Mouse (Mus musculus): ENCODE results near the gene Cerk. TPM values are rescaled to one million over a fixed set of nuclear protein-coding genes. Genes with fewer than 3 reads are reported as not detected.

The Cerk gene
- polyA plus RNA-seq, 1 experiment, result 113 TPM

DNA sequence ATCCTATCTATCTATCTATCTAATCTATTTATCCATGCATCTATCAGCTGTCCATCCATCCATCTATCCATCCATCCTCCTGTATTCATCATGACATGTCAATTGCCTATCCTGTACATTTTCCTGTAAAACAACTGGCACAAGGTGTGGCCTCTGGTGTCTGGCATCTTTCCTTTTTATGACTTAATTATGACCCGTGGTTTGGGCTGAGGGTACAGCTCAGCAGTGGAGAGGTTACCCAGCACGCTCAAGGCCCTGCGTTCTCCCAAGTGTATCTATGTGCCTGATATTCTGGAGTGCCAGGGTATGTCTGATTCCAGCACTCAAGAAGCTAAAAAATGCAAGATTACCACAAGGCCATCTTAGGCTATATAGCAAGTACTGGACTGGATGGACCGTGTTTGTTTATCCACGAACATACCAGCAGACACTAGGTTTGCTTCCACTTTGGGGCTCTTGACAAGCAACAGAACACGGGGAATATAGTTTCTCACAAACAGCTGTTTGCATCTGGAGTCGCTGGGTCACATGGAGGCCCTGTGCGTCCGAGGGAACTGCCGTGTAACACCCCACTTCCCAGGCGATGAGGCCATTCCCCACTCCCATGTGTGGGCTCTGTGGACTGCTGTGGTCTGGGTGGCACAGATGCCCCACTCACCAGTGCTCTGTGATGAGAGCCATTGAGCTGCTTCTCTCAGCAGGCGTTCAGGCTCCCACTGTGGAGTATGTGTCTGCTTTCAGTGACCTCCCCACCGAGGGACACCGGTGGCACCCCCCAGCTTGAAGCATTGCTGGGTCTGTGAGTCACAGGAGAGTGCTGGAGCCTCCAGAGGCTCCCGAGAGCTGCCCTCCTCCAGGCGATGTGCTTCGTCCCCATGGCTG lies 90.0 kb downstream of the Cerk start:
- Histone ChIP-seq H3K4me3 (ENCODE audit: insufficient read depth, low read depth, low read length) (no peak overlapping the region), H3K27ac (ENCODE audit: insufficient read depth, low read depth, low read length) (no peak overlapping the region), H3K4me1 (ENCODE audit: control insufficient read depth, insufficient read depth, low read length) (peaks cover 20% of the 10 kb centered on the region)
- TF ChIP-seq CTCF (IDR thresholded peaks at IDR 0.05; ENCODE audit: insufficient read depth, low read depth, low read length), result no peak
- TF ChIP-seq POLR2A (IDR thresholded peaks at IDR 0.05; ENCODE audit: insufficient read depth, low read depth, low read length), result no peak
- WGBS, result 79% methylated on average over 17 of the region's 17 CpGs

DNA sequence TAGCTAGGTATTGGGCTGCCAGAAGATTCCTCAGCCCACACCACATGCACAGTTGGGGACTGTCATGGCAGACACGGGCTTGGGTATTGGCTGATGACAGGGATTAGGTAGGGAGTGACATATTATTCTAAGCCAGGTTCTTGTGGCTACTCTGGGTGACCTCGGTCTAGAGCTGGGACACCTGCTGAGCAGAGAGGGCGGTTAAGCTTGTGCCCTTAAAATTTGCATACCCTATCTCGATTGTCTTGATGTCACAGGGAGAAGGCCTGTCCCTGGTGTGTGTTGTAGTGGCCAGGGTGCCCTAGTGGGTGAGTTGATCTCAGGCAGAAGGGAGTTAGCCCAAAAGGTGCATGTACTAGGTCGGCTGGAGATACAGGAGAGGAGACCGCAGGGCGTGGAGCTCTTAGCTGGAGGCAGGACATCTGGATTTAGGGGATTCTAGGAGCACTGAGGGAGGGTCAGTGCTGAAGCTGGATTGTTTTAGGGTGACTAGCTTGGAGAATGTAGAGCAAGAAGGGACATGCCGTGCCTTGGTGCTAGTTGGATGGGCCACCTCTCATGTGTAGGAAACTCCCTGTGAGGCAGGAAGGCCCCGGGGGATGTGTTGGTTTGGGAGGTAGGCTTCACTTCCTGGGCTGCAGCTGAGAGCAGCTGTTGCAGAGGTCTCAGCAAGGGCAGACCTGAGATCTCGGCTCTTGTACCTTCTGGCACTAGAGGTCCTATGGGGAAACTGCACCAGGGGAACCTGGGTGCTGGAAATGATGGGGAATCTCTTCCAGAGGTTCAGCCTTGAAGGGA lies 91.4 kb downstream of the Cerk start:
- TF ChIP-seq CTCF (IDR thresholded peaks at IDR 0.05; ENCODE audit: insufficient read depth, low read depth, low read length), result no peak
- no peak for TF ChIP-seq POLR2A (IDR thresholded peaks at IDR 0.05; ENCODE audit: insufficient read depth, low read depth, low read length)
- Histone ChIP-seq H3K4me1 (ENCODE audit: control insufficient read depth, insufficient read depth, low read length) (peaks cover 33% of the 10 kb centered on the region), H3K27ac (ENCODE audit: insufficient read depth, low read depth, low read length) (no peak overlapping the region), H3K4me3 (ENCODE audit: insufficient read depth, low read depth, low read length) (no peak overlapping the region)
- WGBS, result 83% methylated on average over 10 of the region's 10 CpGs

DNA sequence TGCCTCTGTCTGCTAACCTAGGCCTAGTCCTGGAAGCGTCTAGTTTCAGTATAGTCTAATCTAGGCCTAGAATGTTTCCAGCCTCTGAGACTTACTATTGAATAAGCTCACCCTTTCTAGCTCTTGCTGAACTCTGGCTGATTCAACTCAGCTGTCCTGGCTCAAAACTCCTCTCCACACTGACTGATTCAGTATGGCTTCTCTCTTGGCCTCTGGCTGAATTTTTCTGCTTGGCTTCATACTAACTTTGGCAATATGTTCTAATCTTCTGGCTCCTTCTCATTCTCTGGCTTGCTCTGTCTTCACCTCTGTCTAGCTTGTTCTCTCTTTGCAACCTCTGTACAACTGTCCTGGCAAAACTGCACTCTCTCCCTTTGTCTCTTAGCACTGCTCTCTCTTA lies 92.7 kb downstream of the Cerk start:
- Histone ChIP-seq H3K4me1 (ENCODE audit: control insufficient read depth, insufficient read depth, low read length) (peaks cover 37% of the 10 kb centered on the region), H3K4me3 (ENCODE audit: insufficient read depth, low read depth, low read length) (no peak overlapping the region), H3K27ac (ENCODE audit: insufficient read depth, low read depth, low read length) (no peak overlapping the region)
- 89% methylated on average over 1 of the region's 1 CpGs for WGBS
- no peak for TF ChIP-seq POLR2A (IDR thresholded peaks at IDR 0.05; ENCODE audit: insufficient read depth, low read depth, low read length)
- TF ChIP-seq CTCF (IDR thresholded peaks at IDR 0.05; ENCODE audit: insufficient read depth, low read depth, low read length), result no peak

DNA sequence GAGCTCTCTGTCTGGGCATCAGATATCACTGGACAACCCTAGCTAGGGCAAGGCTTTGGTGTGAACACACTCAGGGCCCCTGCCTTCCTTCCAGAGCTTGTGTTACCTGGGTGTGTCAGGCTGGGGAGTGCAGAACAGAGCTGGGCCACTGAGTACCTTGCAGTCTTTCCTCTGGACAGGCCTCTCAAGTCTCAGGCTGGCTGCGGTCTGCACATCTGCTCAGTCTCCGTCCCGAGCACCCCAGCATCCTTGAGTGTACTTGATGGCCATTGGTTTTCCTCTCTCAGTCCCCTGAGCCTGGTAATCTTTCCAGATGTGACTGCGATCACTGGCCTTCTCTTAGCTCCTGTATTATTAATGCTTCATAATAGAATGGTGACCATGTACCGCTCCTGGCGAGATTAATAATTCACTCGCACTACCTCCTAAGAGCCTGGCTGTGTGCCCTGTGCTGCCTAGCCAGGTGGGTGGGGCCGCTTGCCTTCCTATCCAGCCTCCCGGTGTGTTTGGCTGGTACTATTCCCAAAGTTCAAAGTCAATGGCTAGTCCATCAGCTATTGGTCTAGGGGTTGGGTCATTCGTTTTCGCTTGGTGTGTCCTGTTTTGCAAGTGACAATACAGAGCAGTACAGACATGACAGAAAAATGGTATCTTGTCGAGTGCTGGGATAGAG lies 93.8 kb downstream of the Cerk start:
- no peak overlapping the region for H3K27ac ChIP-seq (ENCODE audit: insufficient read depth, low read depth, low read length)
- WGBS, result 75% methylated on average over 12 of the region's 12 CpGs
- no peak overlapping the region for H3K4me3 ChIP-seq (ENCODE audit: insufficient read depth, low read depth, low read length)
- TF ChIP-seq CTCF (IDR thresholded peaks at IDR 0.05; ENCODE audit: insufficient read depth, low read depth, low read length), result no peak
- no peak for TF ChIP-seq POLR2A (IDR thresholded peaks at IDR 0.05; ENCODE audit: insufficient read depth, low read depth, low read length)
- peaks cover 48% of the 10 kb centered on the region for H3K4me1 ChIP-seq (ENCODE audit: control insufficient read depth, insufficient read depth, low read length)

DNA sequence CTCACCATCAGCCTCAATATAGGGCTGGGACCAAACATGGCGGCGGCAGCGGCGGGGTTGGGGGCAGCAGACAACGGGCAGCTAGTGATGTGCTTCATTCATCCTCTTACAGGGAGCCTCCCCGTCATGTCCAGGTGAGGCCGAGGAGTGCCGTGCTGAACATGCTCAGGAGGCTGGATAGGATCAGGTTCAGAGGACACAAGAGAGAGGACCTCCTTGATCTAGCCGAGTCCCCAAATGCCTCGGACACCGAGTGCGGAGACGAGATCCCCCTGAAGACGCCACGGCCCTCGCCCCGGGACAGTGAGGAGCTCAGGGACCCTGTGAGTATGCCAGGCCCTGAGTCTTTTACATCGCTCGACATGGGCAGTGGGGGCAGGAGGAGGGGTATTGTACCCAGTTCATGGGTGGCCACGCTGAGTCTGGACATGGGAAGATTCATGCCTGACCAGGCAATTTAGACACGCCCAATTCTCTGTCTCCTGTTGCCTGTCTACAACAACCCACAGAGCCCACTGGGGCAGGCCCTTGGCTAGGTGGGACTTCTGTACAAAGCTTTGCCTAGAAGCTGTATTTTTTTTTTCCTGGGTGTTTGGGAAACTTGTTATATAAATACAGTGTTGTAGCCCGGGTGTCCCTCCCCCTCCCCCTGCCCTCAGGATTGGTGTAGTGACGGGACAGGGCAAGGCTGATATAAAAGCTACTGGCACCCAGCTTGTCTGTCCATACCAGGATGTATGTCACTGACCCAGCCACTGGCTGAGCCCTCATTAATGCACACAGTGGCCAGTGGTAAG lies 94.5 kb downstream of the Cerk start:
- no peak overlapping the region for H3K27ac ChIP-seq (ENCODE audit: insufficient read depth, low read depth, low read length)
- 88% methylated on average over 23 of the region's 23 CpGs for WGBS

DNA sequence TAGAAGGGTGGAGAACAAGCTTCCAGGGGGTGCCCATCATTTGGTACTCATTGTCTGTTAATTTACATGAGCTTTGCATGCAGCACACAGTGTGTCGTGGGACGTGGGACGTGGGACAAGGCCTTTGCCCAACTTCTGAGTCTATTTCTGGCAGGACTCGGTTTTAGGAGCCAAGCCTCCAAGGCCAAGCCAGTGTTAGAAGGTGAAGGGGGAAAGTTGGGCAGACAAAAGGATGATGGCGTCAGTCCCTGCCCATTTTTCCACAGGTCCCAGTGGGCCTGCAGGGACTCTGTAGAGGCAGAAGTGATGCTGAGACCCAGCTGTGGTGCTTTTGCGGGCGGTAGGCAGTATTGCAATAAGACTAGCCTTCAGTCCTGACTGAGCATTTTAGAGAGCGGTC lies 95.4 kb downstream of the Cerk start:
- Histone ChIP-seq H3K4me1 (ENCODE audit: control insufficient read depth, insufficient read depth, low read length) (peaks cover 57% of the 10 kb centered on the region), H3K4me3 (ENCODE audit: insufficient read depth, low read depth, low read length) (no peak overlapping the region), H3K27ac (ENCODE audit: insufficient read depth, low read depth, low read length) (0 out of 2 replicates have a peak overlapping the region, but pooled peaks have one; percentile 11)
- 77% methylated on average over 8 of the region's 8 CpGs for WGBS
- TF ChIP-seq CTCF (IDR thresholded peaks at IDR 0.05; ENCODE audit: insufficient read depth, low read depth, low read length), result no peak

More for the DNA sequence above, 94.5 kb downstream of the Cerk start:
- H3K4me3 ChIP-seq (ENCODE audit: insufficient read depth, low read depth, low read length), result no peak overlapping the region
- peaks cover 53% of the 10 kb centered on the region for H3K4me1 ChIP-seq (ENCODE audit: control insufficient read depth, insufficient read depth, low read length)
- TF ChIP-seq POLR2A (IDR thresholded peaks at IDR 0.05; ENCODE audit: insufficient read depth, low read depth, low read length) (no peak), CTCF (IDR thresholded peaks at IDR 0.05; ENCODE audit: insufficient read depth, low read depth, low read length) (no peak)

DNA sequence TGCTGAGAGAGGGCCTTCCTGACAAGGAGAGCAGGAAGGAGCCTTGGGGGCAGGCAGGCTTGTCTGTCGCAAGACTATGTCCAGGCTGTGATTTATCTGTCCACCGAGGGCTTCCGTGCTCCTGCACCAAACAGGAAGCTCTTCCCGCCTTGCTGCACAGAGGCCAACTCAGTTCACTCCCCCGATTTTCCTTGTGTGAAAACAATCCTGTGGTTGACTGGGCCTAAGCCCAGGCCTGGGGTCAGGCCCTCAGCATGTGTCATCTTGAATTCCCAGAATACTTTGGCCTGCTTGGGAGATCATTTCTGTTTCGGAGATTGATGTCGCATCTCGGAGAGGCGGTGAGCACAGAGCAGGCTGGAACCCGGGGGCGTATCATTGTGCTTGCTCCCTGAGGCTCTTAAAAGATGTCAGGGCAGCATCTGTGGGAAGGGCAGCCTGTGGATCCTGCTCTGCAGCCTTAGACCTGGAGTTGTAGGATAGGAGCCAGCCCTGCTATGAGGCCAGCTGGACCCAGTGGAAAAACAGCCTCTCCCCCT lies 95.9 kb downstream of the Cerk start:
- 57% methylated on average over 11 of the region's 11 CpGs for WGBS
- Histone ChIP-seq H3K4me3 (ENCODE audit: insufficient read depth, low read depth, low read length) (no peak overlapping the region), H3K4me1 (ENCODE audit: control insufficient read depth, insufficient read depth, low read length) (peaks cover 57% of the 10 kb centered on the region), H3K27ac (ENCODE audit: insufficient read depth, low read depth, low read length) (peak overlapping the region; percentile 24; the same call in 1 of the 2 replicates)
- no peak for TF ChIP-seq POLR2A (IDR thresholded peaks at IDR 0.05; ENCODE audit: insufficient read depth, low read depth, low read length)
- TF ChIP-seq CTCF (IDR thresholded peaks at IDR 0.05; ENCODE audit: insufficient read depth, low read depth, low read length), result no peak

Other genes starting within 250 kb of the Cerk start
- not detected in 2 replicates for gene Celsr1, start 152.4 kb downstream of the Cerk start, polyA plus RNA-seq (2012; ENCODE audit: insufficient read depth, insufficient read length, low replicate concordance, missing spikeins)
- not detected in 2 replicates for gene Gramd4, start 128.4 kb downstream of the Cerk start, polyA plus RNA-seq (2012; ENCODE audit: insufficient read depth, insufficient read length, low replicate concordance, missing spikeins)
- not detected in 2 replicates for gene Tbc1d22a, start 28.3 kb upstream of the Cerk start, polyA plus RNA-seq (2012; ENCODE audit: insufficient read depth, insufficient read length, low replicate concordance, missing spikeins)